13 mouse cellular contexts compared by ENCODE assay signal in genomic region chr17:43366486-43366885, GRCm38 (mm10). TPM values are rescaled to one million over a fixed set of nuclear protein-coding genes. Genes with fewer than 3 reads are reported as not detected.
DNase-seq lines count a peak whose midpoint lies in the region; ATAC-seq and TF ChIP-seq lines count a peak whose summit lies in the region.
"Had no signal": no experiment of that assay in that cellular context is flagged by ENCODE, and none has a peak within 500 bp of the region (broad histone marks: within the 10 kb centered on the region; RNA-seq: fewer than 3 reads in every experiment).

No protein-coding gene starts in this region.

- H3K27me3 ChIP-seq in intestine, postnatal 0 days (replicated peaks; ENCODE audit: control insufficient read depth, insufficient read depth, low read length): no peaks in the 10 kb centered on the region
- H3K27me3 ChIP-seq in intestine, embryonic 15.5 days (replicated peaks): no peaks in the 10 kb centered on the region
- H3K27me3 ChIP-seq: limb, embryonic 13.5 days; midbrain, embryonic 12.5 days; neural tube, embryonic 15.5 days had no signal

- TF ChIP-seq CTCF in intestine, postnatal 0 days (IDR thresholded peaks at IDR 0.05; ENCODE audit: low read depth): peak; percentile 19; the same call in 1 of the 2 replicates

- no peaks in the 10 kb centered on the region for H3K36me3 ChIP-seq in intestine, postnatal 0 days (ENCODE audit: control insufficient read depth, insufficient read depth)
- H3K36me3 ChIP-seq in intestine, embryonic 15.5 days: no peaks in the 10 kb centered on the region
- H3K36me3 ChIP-seq: limb, embryonic 13.5 days; midbrain, embryonic 12.5 days; neural tube, embryonic 15.5 days had no signal

- no peaks in the 10 kb centered on the region for H3K4me1 ChIP-seq in intestine, postnatal 0 days (replicated peaks; ENCODE audit: control insufficient read depth, insufficient read depth, low read length)
- 0 out of 2 replicates have a peak, but pooled peaks cover 5% of the 10 kb centered on the region for H3K4me1 ChIP-seq in intestine, embryonic 15.5 days (replicated peaks)
- H3K4me1 ChIP-seq: neural tube, embryonic 15.5 days had no signal

- DNase-seq in heart, adult 9 months (ENCODE audit: low spot score in 2 of 2): peak; percentile 69 to 84
- DNase-seq in kidney, adult 8-10 months: peak; percentile 42 to 58
- DNase-seq in lung, postnatal 25 days (ENCODE audit: low spot score): peak; percentile 68
- no peak for DNase-seq in frontal cortex, postnatal 25 days (ENCODE audit: low spot score in 2 of 2)
- DNase-seq in cerebellum, postnatal 4 days (ENCODE audit: low spot score in 2 of 2): no peak
- DNase-seq: cerebellum, adult 9-11 months; thymus, adult 2 months had no signal

- no peak overlapping the region for H3K4me3 ChIP-seq in intestine, postnatal 0 days (ENCODE audit: low read depth, low read length)
- H3K4me3 ChIP-seq in intestine, embryonic 15.5 days (replicated peaks): no peak overlapping the region
- H3K4me3 ChIP-seq: limb, embryonic 13.5 days; midbrain, embryonic 12.5 days; neural tube, embryonic 15.5 days had no signal

- H3K27ac ChIP-seq in intestine, postnatal 0 days (ENCODE audit: low read depth, low read length): no peak overlapping the region
- no peak overlapping the region for H3K27ac ChIP-seq in intestine, embryonic 15.5 days
- H3K27ac ChIP-seq: limb, embryonic 13.5 days; midbrain, embryonic 12.5 days; neural tube, embryonic 15.5 days had no signal

- no peaks in the 10 kb centered on the region for H3K9me3 ChIP-seq in intestine, postnatal 0 days (ENCODE audit: control insufficient read depth)
- no peaks in the 10 kb centered on the region for H3K9me3 ChIP-seq in intestine, embryonic 15.5 days
- H3K9me3 ChIP-seq: limb, embryonic 13.5 days; midbrain, embryonic 12.5 days; neural tube, embryonic 15.5 days had no signal

- H3K4me2 ChIP-seq in intestine, postnatal 0 days (replicated peaks; ENCODE audit: low read depth): no peak overlapping the region
- no peak overlapping the region for H3K4me2 ChIP-seq in intestine, embryonic 15.5 days (replicated peaks)
- H3K4me2 ChIP-seq: limb, embryonic 13.5 days; midbrain, embryonic 12.5 days; neural tube, embryonic 15.5 days had no signal

- WGBS in intestine, postnatal 0 days: 65% methylated on average over 9 of the region's 9 CpGs
- WGBS in intestine, embryonic 15.5 days: 66% methylated on average over 9 of the region's 9 CpGs

- H3K9ac ChIP-seq in intestine, postnatal 0 days (ENCODE audit: low read depth, low read length): no peak overlapping the region
- no peak overlapping the region for H3K9ac ChIP-seq in intestine, embryonic 15.5 days
- H3K9ac ChIP-seq: limb, embryonic 13.5 days; midbrain, embryonic 12.5 days; neural tube, embryonic 15.5 days had no signal

- ATAC-seq in intestine, postnatal 0 days: no peak
- no peak for ATAC-seq in intestine, embryonic 15.5 days
- ATAC-seq: activated CD4-positive, CD25-positive, alpha-beta regulatory T cell, adult 4 months had no signal

RNA-seq across cellular contexts. Expression of gene Adgrf5, which starts 6.2 kb away (rescaled TPM):
- 3.7 and 4.2 TPM in 2 replicates for polyA plus RNA-seq in intestine, postnatal 0 days (2015; fragmentation: Nextera tagmentation; extraction: Ambion mirVana)
- 11.6 and 11.8 TPM in 2 replicates for polyA plus RNA-seq in intestine, embryonic 15.5 days (2015; fragmentation: Nextera tagmentation; extraction: Ambion mirVana)

Comparison
In these comparisons a context has a peak if more than half of its experiments do, and no peak if none do; other contexts are left out.
1. DNase-seq: peak in heart, adult 9 months (2 of 2), kidney, adult 8-10 months (2 of 2) and lung, postnatal 25 days (single experiment); none in frontal cortex, postnatal 25 days (0 of 2) and cerebellum, postnatal 4 days (0 of 2).